Mouse (Mus musculus) liver, embryonic 15.5 days (tissue): ENCODE measurements around the gene Ajuba. TPM values are rescaled to one million over a fixed set of nuclear protein-coding genes. Genes with fewer than 3 reads are reported as not detected.

Experiments used
- ATAC-seq: fragments of 200-750 bp; cut with Nextera tagmentation; 2 replicates; pipeline ENCODE4 v1.8.0; 2017; ENCODE audit warnings: moderate number of reproducible peaks, mild to moderate bottlenecking, moderate library complexity; ENCODE audit not compliant: insufficient read depth
- H3K27ac ChIP-seq: fragments of 300-500 bp; sonication (generic); replicated peaks from 2 replicates; pipeline ENCODE4 v1.5.1; 2015; ENCODE audit warnings: mild to moderate bottlenecking, inconsistent platforms
- H3K27me3 ChIP-seq: fragments of 300-500 bp; sonication (generic); 2 replicates; pipeline ENCODE4 v1.6.1; 2015; ENCODE audit warnings: mild to moderate bottlenecking, inconsistent platforms
- H3K36me3 ChIP-seq: fragments of 300-500 bp; sonication (generic); replicated peaks from 2 replicates; pipeline ENCODE4 v1.6.1; 2015; ENCODE audit warnings: moderate library complexity, mild to moderate bottlenecking, inconsistent platforms
- H3K4me1 ChIP-seq: fragments of 300-500 bp; sonication (generic); replicated peaks from 2 replicates; pipeline ENCODE4 v1.6.1; 2015; ENCODE audit warnings: inconsistent platforms
- H3K4me2 ChIP-seq: fragments of 300-500 bp; sonication (generic); 2 replicates; pipeline ENCODE4 v1.6.1; 2015; ENCODE audit warnings: moderate library complexity, mild to moderate bottlenecking, inconsistent platforms
- H3K4me3 ChIP-seq: fragments of 300-500 bp; sonication (generic); replicated peaks from 2 replicates; pipeline ENCODE4 v1.5.1; 2015; ENCODE audit warnings: mild to moderate bottlenecking, inconsistent platforms
- H3K9ac ChIP-seq: fragments of 300-500 bp; sonication (generic); 2 replicates; pipeline ENCODE4 v1.6.1; 2015; ENCODE audit warnings: moderate library complexity, mild to moderate bottlenecking, inconsistent platforms
- H3K9me3 ChIP-seq: fragments of 300-500 bp; sonication (generic); replicated peaks from 2 replicates; pipeline ENCODE4 v1.6.1; 2016; ENCODE audit warnings: inconsistent platforms
- WGBS: fragments of 180-500 bp; shearing (Covaris S2); methylation state at CpG from one replicate; pipeline ENCODE4 v1.1.7; 2015; ENCODE audit warnings: mixed read lengths; ENCODE audit not compliant: insufficient replicate concordance; 5-methylcytosine and 5-hydroxymethylcytosine counted together
- polyA plus RNA-seq: library from polyadenylated mRNA; unstranded; fragments of >200 nt; fragmentation: Nextera tagmentation; extraction: Ambion mirVana; gene quantifications from 2 replicates; pipeline ENCODE4 v1.2.1, GENCODE M21; 2015

The Ajuba gene
- polyA plus RNA-seq, 1 experiment from 2014 or later, result 5.6 TPM

- Histone ChIP-seq H3K36me3 (peaks cover 22% of the 10 kb centered on the region), H3K9me3 (no peaks in the 10 kb centered on the region), H3K4me2 (no peak overlapping the region), H3K9ac (no peak overlapping the region), H3K4me3 (no peak overlapping the region), H3K4me1 (peaks cover 16% of the 10 kb centered on the region), H3K27ac (no peak overlapping the region), H3K27me3 (no peaks in the 10 kb centered on the region)
- 73% methylated on average over 4 of the region's 4 CpGs for WGBS
- no peak for ATAC-seq
Observed at GRCm38 (mm10) chr14:54609245-54609644, 31.9 kb upstream of the Ajuba start.

DNA sequence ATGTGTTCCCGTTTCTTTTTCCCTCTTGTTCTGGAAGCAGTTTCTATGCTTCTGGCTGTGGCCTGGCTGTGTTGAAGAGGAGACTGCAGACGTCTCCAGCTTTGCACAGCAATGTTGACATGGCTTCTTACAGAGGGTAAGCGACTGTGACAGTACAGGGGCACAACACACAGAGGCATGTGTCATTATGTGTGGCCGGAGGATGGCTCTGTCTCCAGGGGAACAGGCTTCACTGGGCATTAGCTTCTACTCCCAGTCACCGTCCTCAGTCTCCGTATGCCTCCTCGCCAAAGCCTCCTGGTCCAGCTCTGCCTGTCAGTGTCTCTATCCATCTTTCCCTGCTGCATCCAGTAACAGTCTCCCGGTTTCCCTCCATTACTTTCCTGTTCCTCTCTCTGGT is 29.9 kb upstream of the Ajuba start:
- Histone ChIP-seq H3K4me2 (no peak overlapping the region), H3K4me3 (no peak overlapping the region), H3K27me3 (no peaks in the 10 kb centered on the region), H3K36me3 (peaks cover 10% of the 10 kb centered on the region), H3K9ac (no peak overlapping the region), H3K9me3 (no peaks in the 10 kb centered on the region), H3K4me1 (peaks cover 35% of the 10 kb centered on the region), H3K27ac (no peak overlapping the region)
- WGBS, result 73% methylated on average over 8 of the region's 8 CpGs
- ATAC-seq, result no peak

- Histone ChIP-seq H3K27me3 (no peaks in the 10 kb centered on the region), H3K4me2 (peak within 1 kb of the TSS; percentile 94), H3K9ac (peak within 1 kb of the TSS; percentile 75), H3K27ac (peak within 1 kb of the TSS; percentile 86), H3K4me3 (peak within 1 kb of the TSS; percentile 71), H3K9me3 (no peaks in the 10 kb centered on the region), H3K36me3 (0 out of 2 replicates have a peak, but pooled peaks cover 4% of the 10 kb centered on the region), H3K4me1 (peaks cover 40% of the 10 kb centered on the region)
- ATAC-seq, result peak; percentile 31
- WGBS, result under 1% methylated on average over 39 of the region's 39 CpGs
Observed at GRCm38 (mm10) chr14:54605752-54606321, 28.5 kb upstream of the Ajuba start, which contains the start of gene 4931414P19Rik. Gene 4931414P19Rik, minus strand, starts transcription at chr14:54605993.

DNA sequence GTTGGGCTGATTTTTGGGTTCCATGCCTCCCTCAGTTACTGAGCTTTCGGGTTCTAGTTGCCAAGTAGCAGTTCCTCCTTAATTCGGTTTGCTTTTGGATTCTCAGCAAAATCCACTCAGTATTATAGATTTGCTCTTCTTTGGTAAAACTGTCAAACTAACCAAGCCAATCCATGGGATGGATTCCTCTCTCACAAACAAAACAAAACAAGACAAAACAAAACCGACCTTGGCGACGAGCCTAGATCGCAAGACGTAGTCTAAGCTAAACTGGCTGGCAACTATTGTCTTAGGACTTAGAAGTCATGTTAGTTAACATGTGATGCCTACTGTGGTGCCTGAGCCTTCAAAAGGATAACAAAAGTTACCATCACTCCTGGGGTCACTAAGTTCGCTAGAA is 26.3 kb upstream of the Ajuba start:
- Histone ChIP-seq H3K4me2 (peak overlapping the region; percentile 94), H3K9ac (no peak overlapping the region), H3K4me3 (peak overlapping the region; percentile 86), H3K9me3 (no peaks in the 10 kb centered on the region), H3K27me3 (no peaks in the 10 kb centered on the region), H3K27ac (peak overlapping the region; percentile 97), H3K4me1 (peaks cover 40% of the 10 kb centered on the region), H3K36me3 (no peaks in the 10 kb centered on the region)
- WGBS, result 79% methylated on average over 8 of the region's 8 CpGs
- ATAC-seq, result no peak

DNA sequence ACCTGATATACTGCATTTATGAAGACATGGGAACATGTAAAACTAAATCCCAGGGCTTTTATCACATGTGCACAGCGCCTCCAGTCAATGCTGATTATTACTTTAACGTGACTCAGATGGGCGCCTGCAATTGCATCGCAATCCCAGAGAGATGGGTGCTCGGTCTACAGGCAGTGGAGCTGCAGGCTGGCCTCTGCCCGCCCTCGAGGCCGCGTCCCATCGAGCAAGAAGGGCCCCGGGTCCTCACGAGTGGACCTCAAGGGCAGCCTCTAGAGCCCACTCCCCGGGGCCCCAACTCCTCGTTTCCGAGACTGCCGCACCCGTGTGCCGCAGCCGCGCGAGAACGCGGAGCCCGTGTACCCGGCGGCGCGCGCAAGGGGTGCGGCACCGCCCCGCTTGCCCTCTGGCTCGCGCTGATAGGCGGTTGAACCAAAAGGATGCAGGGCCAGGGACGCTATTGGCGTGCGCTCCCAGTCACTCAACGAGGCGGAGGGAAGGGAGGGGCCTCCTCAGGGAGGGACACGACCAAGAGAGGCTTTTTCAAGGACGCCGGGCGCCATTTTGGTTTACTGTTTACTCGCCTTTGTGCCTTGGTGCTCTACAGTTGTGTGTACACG is 25.8 kb upstream of the Ajuba start:
- Histone ChIP-seq H3K27me3 (no peaks in the 10 kb centered on the region), H3K4me1 (peaks cover 40% of the 10 kb centered on the region), H3K27ac (peak overlapping the region; percentile 97), H3K9me3 (no peaks in the 10 kb centered on the region), H3K9ac (peak overlapping the region; percentile 91), H3K4me3 (peak overlapping the region; percentile 86), H3K36me3 (no peaks in the 10 kb centered on the region), H3K4me2 (peak overlapping the region; percentile 94)
- WGBS, result under 1% methylated on average over 46 of the region's 46 CpGs
- peak; percentile 99 for ATAC-seq

DNA sequence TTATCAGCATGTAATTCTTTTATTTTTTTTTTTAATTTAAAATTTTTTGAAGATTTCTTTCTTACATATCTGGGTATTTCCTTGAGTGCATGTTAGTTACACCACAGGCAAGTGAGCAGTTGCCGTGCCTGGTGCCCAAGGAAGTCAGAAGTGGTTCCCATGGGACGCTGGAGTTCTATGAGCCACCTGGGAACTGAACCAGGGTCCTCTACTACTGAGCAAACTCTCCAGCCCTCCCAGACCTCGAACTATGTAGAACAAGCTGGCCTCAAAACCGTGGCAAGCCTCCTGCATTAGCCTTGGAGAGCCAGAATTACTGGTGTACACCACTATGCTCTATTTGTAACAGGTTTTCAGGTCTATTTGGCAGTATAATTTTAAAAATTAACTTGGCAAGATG is 25.3 kb upstream of the Ajuba start:
- 25% methylated on average over 4 of the region's 4 CpGs for WGBS
- H3K4me1 ChIP-seq, result peaks cover 40% of the 10 kb centered on the region
- H3K9me3 ChIP-seq, result no peaks in the 10 kb centered on the region
- no peaks in the 10 kb centered on the region for H3K27me3 ChIP-seq
- H3K4me3 ChIP-seq, result peak overlapping the region; percentile 86
- ATAC-seq, result no peak
- peak overlapping the region; percentile 91 for H3K9ac ChIP-seq
- H3K4me2 ChIP-seq, result peak overlapping the region; percentile 94
- H3K36me3 ChIP-seq, result no peaks in the 10 kb centered on the region
- H3K27ac ChIP-seq, result peak overlapping the region; percentile 97

DNA sequence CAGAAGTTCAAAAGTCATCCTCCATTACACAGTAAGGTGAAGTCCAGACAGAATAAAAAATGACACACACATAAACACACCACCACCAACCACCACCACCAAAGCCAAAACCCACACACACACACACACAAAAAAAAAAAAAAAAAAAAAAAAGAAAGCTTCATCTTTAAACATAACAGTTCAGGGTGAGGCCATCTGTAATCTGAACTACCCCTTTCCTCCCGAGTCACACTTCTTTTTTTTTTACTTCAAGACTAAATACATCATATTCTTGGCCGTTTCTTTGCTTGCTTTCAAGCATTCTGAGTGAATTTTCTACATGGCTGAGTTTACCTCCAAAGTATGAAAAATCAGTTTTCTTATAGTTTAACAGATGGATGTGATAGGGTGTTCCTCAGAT is 24.2 kb upstream of the Ajuba start:
- Histone ChIP-seq H3K36me3 (no peaks in the 10 kb centered on the region), H3K9ac (no peak overlapping the region), H3K4me3 (no peak overlapping the region), H3K4me2 (no peak overlapping the region), H3K27ac (peak overlapping the region; percentile 97), H3K9me3 (no peaks in the 10 kb centered on the region), H3K4me1 (peaks cover 40% of the 10 kb centered on the region), H3K27me3 (no peaks in the 10 kb centered on the region)
- WGBS, result 48% methylated on average over 2 of the region's 2 CpGs
- no peak for ATAC-seq

GRCm38 (mm10) chr14:54597084-54597483 is 19.7 kb upstream of the Ajuba start:
- Histone ChIP-seq H3K36me3 (peaks cover 13% of the 10 kb centered on the region), H3K27me3 (no peaks in the 10 kb centered on the region), H3K9ac (no peak overlapping the region), H3K9me3 (no peaks in the 10 kb centered on the region), H3K4me2 (no peak overlapping the region), H3K4me1 (peaks cover 12% of the 10 kb centered on the region), H3K27ac (no peak overlapping the region), H3K4me3 (no peak overlapping the region)
- no peak for ATAC-seq
- 57% methylated on average over 7 of the region's 7 CpGs for WGBS

DNA sequence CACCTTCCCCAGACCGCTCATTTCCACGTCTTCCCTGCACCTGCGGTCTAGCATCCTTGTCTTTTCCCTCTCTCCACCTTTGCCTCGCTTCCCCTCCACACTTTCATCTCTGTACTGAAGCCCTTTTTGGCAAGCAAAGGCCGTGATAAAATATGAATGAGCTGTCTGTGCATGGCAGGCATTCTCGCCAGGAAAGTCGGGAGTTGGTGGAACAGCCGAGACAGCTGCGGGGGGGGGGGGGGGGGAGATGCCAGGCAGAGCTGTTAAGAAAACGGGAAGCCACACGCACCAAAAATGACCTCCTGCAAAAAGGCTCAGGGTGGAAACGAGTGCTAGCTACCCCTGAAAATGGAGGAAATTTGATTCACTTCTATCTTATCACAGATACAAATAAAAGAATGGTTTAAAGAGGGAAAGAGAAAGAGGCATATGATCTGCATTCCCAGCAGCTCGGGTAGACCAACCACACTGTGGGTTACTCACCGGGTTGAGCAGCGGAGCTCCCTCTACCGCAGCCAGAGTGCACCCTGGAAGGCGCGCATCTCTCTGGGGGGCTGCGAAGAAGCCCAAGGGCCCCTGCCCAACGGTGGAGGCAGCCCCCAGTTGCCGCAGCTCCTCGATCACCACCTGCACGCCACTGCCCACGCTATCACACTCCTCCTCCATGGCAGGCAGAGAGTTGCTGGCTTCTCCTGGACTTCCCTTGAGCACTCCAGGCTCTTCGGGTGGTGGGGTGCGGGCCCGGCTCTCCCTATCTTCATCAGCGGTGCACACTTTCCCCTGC is 17.5 kb upstream of the Ajuba start:
- Histone ChIP-seq H3K27ac (no peak overlapping the region), H3K36me3 (peaks cover 13% of the 10 kb centered on the region)
- ATAC-seq, result no peak

GRCm38 (mm10) chr14:54594055-54594454 is 16.7 kb upstream of the Ajuba start:
- Histone ChIP-seq H3K4me2 (no peak overlapping the region), H3K27ac (no peak overlapping the region), H3K9ac (no peak overlapping the region), H3K4me1 (peaks cover 11% of the 10 kb centered on the region; the same call in 1 of the 2 replicates), H3K9me3 (no peaks in the 10 kb centered on the region), H3K27me3 (no peaks in the 10 kb centered on the region), H3K4me3 (no peak overlapping the region), H3K36me3 (peaks cover 13% of the 10 kb centered on the region)
- no peak for ATAC-seq
- 74% methylated on average over 3 of the region's 3 CpGs for WGBS

More for the DNA sequence above, 17.5 kb upstream of the Ajuba start:
- H3K4me2 ChIP-seq, result no peak overlapping the region
- no peak overlapping the region for H3K4me3 ChIP-seq
- H3K4me1 ChIP-seq, result peaks cover 11% of the 10 kb centered on the region; the same call in 1 of the 2 replicates
- H3K9ac ChIP-seq, result no peak overlapping the region
- H3K27me3 ChIP-seq, result no peaks in the 10 kb centered on the region
- 72% methylated on average over 28 of the region's 28 CpGs for WGBS
- H3K9me3 ChIP-seq, result no peaks in the 10 kb centered on the region

DNA sequence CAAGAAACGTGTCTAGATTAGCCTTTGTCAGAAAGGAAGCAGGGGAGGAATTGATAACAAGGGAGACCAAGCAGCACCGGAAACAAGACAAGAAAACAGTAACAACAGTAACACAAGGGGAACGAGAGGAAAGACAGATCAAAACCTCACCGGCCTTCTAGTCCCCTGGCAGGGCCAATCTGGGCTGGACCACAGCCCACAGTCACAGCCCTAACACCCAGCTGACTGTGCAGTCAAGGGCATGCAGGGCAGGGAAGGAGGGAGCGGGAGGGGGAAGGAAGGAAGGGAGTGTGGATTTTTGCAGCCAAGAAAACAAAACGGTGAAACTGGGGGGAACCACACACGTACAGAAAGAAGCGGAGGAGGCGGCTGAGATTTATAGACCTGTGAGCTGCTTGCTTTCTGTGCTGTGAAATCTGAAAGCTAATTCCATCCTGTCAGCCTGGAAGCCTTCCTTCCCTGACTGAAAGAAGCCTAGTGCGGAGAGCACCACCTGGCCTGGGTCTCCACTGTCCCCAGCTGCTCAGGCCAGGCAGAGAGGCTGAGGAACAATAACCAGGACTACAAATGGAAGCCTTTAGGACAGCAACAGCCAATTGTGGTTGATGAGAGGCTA is 15.1 kb upstream of the Ajuba start:
- 30% methylated on average over 10 of the region's 10 CpGs for WGBS
- 0 out of 2 replicates have a peak overlapping the region, but pooled peaks have one; percentile 12 for H3K27ac ChIP-seq
- no peak for ATAC-seq
- H3K9ac ChIP-seq, result no peak overlapping the region
- H3K4me1 ChIP-seq, result peaks cover 11% of the 10 kb centered on the region; the same call in 1 of the 2 replicates
- no peaks in the 10 kb centered on the region for H3K9me3 ChIP-seq
- H3K36me3 ChIP-seq, result peaks cover 13% of the 10 kb centered on the region
- H3K4me3 ChIP-seq, result no peak overlapping the region
- no peaks in the 10 kb centered on the region for H3K27me3 ChIP-seq
- no peak overlapping the region for H3K4me2 ChIP-seq
